Mouse (Mus musculus) forelimb bud, embryonic 11.5 days (tissue): Measurements from ENCODE around the gene Ang.

ENCODE experiments used
- DNase-seq: peaks from one replicate; pipeline ENCODE4 v3.0.0-alpha.2; 2012; ENCODE audit warnings: low read depth, low spot score

Gene Ang

DNA sequence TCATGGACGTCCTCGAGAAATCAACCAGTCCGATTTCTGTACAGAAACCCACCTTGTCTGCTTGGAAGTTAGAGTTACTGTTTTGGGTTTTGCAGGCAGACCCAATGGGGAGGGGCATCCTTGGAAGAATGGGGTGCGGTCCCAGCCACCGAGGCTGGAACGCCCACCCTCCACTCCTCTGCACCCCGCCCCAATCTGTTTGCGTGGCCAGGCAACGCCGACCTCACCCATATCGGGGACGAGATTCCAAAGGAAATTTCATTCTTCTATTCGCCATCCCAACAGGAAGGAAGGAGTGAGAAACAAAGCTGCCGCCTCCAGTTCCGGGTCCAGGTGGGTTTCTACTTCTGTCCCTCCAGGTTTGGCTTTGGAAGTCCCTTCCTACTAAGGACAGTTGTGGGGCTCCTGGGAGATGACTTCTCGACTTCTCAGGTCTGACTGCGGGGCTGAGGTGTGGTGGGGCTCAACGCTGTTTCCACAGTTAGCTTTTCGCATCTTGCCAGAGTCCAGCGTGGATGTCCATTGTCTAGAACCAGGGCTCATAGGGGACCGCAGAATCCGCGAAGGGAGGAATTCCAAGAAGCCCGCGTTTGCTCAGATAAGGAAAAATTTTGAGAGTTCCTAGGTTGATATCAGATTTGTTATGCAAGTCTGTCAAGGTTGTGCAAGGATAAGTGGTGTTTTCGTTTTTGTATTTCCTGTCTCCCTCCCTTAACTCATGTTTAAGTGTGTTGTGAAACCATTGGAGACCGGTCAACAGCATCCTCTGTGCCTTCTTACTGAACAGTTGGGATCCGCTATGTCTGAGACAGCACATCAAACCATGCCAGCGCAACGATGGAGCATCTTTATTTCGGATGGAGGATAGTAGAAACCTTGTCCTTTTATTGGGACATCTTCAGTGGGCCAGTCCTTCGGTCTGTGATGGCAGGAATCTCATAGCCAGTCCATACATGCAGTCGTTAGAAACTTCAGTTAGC lies at the start of gene Ang, which contains the start of gene Rnase4:
Gene Ang, plus strand, starts transcription at position 230 of the 980 bp plus-strand sequence.
Gene Rnase4, plus strand, starts transcription at position 157 of the 980 bp plus-strand sequence.
- peak; percentile 44 for DNase-seq

- no peak for DNase-seq
Measured at GRCm38 (mm10) chr14:51041769-51042168, 49.2 kb upstream of the Ang start, which contains the start of gene Rnase9. Rnase9 (minus strand) TSS chr14:51041869.

GRCm38 (mm10) chr14:51047846-51048245 lies 43.1 kb upstream of the Ang start:
- DNase-seq: no peak

DNA sequence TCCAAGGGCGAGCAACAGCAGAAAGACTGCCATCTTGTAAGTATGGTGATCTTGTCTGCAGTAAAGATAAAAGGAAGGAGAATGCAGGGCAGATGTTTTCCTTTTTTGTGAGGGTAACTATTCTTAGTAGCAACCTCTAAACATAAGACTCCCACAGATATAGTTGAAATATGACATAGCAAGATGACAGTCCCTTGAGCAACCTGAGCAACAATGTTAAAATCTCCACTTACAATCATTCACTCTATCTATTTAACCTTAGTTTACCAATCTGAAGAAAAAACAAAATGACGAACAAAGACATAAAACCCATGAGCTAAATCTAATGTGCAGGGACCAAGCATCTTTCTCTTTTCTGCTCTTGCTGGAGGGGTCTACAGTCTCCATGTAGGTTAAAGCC lies 40.9 kb upstream of the Ang start, which contains the start of gene Rnase11:
Gene Rnase11, minus strand, starts transcription at position 101 of the 400 bp plus-strand sequence.
- DNase-seq: no peak

DNA sequence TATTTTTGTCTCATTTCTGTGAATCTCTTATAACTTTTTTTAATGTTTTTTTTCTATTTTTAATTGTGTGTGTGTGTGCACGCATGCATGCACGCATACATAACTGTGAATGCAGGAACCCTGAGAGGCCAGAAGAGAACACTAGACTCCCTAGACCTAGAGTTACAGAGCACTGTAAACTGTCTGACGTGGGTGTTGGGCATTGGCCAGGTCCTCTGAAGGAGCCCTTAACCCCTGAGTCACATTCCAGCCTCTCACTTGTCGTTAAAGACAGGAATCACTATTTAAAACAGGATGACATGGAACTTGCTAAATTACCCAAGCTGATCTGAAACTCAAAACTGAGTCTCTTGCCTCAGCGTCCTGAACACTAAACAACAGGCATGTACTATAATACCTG lies 39.0 kb upstream of the Ang start:
- DNase-seq: no peak

- no peak for DNase-seq
Measured at GRCm38 (mm10) chr14:51053176-51053575, 37.8 kb upstream of the Ang start.

DNA sequence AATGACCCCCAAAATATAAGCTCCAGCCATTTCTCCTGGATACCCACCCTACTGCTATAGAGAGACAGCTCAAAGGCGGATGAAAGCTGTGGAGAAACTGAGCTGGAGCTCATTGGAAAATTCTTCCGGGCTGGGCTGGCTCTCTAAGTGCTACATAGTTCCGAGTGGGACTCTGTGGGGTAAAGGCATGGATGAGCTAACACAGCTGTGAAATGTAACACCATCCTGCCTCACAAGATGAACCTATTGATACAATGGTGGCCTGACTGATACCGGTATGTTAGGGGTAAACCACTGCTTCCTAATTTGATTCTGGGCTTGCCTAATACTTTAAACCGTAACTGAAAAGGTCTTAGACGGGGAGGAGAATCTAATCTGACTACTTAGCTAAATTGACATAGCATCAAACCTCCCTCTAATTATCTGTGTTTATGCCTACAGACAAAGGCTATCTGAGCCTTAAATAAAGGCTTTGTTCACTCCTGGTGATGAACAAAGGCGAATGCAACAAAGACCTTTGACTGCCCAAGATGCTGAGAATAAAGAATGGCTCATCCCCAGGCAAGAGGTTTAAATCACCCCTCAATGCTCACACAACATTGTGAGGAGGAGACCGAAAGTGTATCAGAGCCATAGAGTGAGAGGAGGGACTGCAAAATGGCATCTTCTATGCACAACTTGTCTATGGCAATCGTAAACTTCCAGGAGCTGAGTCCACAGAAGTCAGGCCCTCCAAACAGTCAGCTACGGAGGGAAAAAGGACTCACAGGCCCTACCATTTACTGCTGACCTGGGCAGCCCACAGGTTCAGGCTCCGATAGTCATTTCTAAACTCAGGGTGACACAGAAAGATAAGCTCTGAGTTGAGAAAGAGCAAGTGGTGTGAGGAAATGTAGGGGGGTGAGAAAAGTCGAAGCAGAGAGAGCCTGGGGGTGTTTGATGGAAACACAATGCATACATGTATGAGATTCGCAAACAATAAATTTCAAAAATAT lies 36.4 kb upstream of the Ang start:
- no peak for DNase-seq

- no peak for DNase-seq
Measured at GRCm38 (mm10) chr14:51057401-51057831, 33.5 kb upstream of the Ang start, which contains the start of gene Rnase12. Rnase12 (minus strand) TSS chr14:51057661.

GRCm38 (mm10) chr14:51060761-51061160 lies 30.2 kb upstream of the Ang start:
- no peak for DNase-seq

- no peak for DNase-seq
Measured at GRCm38 (mm10) chr14:51068956-51069355, 22.0 kb upstream of the Ang start.

DNA sequence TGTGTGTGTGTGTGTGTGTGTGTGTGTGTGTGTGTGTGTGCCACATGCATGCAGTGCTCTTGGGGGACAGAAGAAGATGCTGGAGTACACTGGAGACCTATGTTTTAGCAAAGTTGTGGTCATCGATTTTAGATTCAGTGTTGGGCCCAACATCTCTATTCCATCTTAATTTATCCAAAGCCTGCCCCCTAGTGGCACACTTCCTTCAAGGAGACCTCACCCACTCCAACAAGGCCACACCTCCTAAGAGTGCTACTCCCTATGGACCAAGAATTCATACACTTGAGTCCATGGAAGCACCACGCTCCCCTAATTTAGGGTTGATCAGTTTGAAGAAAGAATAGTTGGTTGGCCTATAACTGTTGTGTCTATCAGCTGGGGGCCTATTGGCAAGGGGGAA lies 21.3 kb upstream of the Ang start:
- no peak for DNase-seq

- no peak for DNase-seq
Measured at GRCm38 (mm10) chr14:51074335-51074734, 16.6 kb upstream of the Ang start, which contains the start of gene Olfr750. Olfr750 (minus strand) TSS chr14:51074435.

DNA sequence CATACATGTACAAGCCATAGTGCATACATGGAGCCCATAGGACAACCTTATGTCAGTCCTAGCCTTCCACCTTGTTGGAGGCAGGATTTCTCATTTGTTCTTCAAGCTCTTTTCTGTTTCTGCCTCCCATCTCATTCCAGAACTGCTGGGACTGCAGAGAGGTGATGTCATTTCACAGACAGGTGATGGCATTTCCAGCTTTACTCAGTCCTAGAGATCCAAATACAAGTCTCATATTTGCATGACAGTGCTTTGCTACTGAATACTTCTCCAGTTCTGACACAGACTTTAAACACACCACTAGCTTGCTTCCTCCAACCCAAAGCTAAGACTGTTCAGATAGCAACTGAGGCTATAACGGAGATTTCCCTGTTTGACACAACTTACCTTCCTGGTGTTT lies 11.8 kb upstream of the Ang start:
- DNase-seq: no peak

GRCm38 (mm10) chr14:51081035-51081434 lies 9.9 kb upstream of the Ang start:
- no peak for DNase-seq

DNA sequence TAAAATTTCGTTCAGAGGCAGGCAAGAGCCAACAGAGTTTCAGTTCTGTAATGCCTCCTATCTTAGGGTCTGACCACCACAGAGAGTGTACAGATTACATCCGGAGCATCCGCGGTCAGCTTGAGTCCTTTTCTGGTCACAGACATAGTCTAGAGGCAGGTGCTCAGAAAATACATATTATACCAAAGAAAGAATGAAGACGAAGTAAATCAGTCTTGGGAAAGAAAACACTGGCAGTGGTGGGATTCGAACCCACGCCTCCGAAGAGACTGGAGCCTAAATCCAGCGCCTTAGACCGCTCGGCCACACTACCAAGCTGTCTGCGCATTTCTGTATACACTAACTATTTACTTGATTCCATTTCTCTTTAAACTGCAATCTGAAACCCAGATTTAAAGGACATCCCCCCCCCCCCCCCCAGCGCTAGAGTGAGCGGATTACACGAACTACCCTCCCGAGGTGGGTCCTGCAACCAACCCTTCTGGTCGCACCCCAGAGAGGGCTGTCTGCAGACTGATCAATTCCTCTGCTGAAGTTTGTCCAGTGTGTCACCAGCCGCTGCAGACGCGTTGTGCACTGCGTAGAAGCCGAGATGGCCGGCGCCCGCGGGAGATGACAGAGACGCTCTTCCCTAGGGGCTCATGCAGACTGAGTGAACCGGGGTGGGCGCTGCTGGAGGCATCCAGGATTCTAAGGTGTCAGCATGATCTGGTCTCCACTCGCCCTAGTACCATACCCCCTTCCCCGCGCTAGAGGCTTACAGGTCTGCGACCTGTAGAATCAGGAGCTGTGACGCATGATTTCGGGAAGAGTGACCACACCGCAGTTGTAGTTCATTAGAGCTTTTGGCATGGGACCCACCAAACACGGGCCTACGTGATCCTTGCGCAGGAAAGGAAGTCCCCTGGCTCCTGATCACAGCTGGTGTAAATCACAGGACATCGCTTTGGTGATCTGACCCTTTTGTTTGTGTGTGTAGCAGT lies 8.1 kb upstream of the Ang start:
- DNase-seq: peak; percentile 74

GRCm38 (mm10) chr14:51083805-51084204 lies 7.1 kb upstream of the Ang start:
- DNase-seq: no peak

GRCm38 (mm10) chr14:51085086-51085485 lies 5.9 kb upstream of the Ang start:
- no peak for DNase-seq

- DNase-seq: no peak
Measured at GRCm38 (mm10) chr14:51085911-51086310, 5.0 kb upstream of the Ang start.

- DNase-seq: no peak
Measured at GRCm38 (mm10) chr14:51087762-51088161, 3.2 kb upstream of the Ang start.
